Mouse (Mus musculus) liver, embryonic 13.5 days (tissue): Measurements from ENCODE around the gene Cdc25a. TPM values are rescaled to one million over a fixed set of nuclear protein-coding genes. Genes with fewer than 3 reads are reported as not detected.

ENCODE experiments used
- ATAC-seq: fragments of 200-750 bp; cut with Nextera tagmentation; 2 replicates; pipeline ENCODE4 v1.8.0; 2017; ENCODE audit warnings: low read depth, mild to moderate bottlenecking, moderate number of reproducible peaks, moderate library complexity
- DNase-seq: peaks from one replicate; pipeline ENCODE4 v3.0.0; 2022
- H3K27ac ChIP-seq: fragments of 300-500 bp; sonication (generic); 2 replicates; pipeline ENCODE4 v1.5.1; 2015; ENCODE audit warnings: moderate library complexity, mild to moderate bottlenecking, inconsistent platforms
- H3K27me3 ChIP-seq: fragments of 300-500 bp; sonication (generic); 2 replicates; pipeline ENCODE4 v1.6.1; 2015; ENCODE audit warnings: mild to moderate bottlenecking, inconsistent platforms
- H3K36me3 ChIP-seq: fragments of 300-500 bp; sonication (generic); 2 replicates; pipeline ENCODE4 v1.6.1; 2015; ENCODE audit warnings: mild to moderate bottlenecking, inconsistent platforms
- H3K4me1 ChIP-seq: fragments of 300-500 bp; sonication (generic); replicated peaks from 2 replicates; pipeline ENCODE4 v1.6.1; 2015; ENCODE audit warnings: inconsistent platforms
- H3K4me2 ChIP-seq: fragments of 300-500 bp; sonication (generic); 2 replicates; pipeline ENCODE4 v1.6.1; 2015; ENCODE audit warnings: inconsistent platforms, mild to moderate bottlenecking, moderate library complexity
- H3K4me3 ChIP-seq: fragments of 300-500 bp; sonication (generic); replicated peaks from 2 replicates; pipeline ENCODE4 v1.5.1; 2015; ENCODE audit warnings: mild to moderate bottlenecking, inconsistent platforms
- H3K9ac ChIP-seq: fragments of 300-500 bp; sonication (generic); 2 replicates; pipeline ENCODE4 v1.6.1; 2015; ENCODE audit warnings: mild to moderate bottlenecking, inconsistent platforms
- H3K9me3 ChIP-seq: fragments of 300-500 bp; sonication (generic); replicated peaks from 2 replicates; pipeline ENCODE4 v1.6.1; 2016; ENCODE audit warnings: inconsistent platforms
- WGBS: fragments of 180-500 bp; shearing (Covaris S2); methylation state at CpG from one replicate; pipeline ENCODE4 v1.1.7; 2015; ENCODE audit not compliant: insufficient replicate concordance; 5-methylcytosine and 5-hydroxymethylcytosine counted together
- microRNA-seq: library from miRNA; unstranded; fragments of <30 nt; microRNA quantifications from one replicate; pipeline ENCODE4, GENCODE M21; 2016
- polyA plus RNA-seq: library from polyadenylated mRNA; unstranded; fragments of >200 nt; fragmentation: Nextera tagmentation; extraction: Ambion mirVana; gene quantifications from 2 replicates; pipeline ENCODE4 v1.2.1, GENCODE M21; 2015

The Cdc25a gene
- polyA plus RNA-seq, 1 experiment from 2014 or later: 16.7 TPM

DNA sequence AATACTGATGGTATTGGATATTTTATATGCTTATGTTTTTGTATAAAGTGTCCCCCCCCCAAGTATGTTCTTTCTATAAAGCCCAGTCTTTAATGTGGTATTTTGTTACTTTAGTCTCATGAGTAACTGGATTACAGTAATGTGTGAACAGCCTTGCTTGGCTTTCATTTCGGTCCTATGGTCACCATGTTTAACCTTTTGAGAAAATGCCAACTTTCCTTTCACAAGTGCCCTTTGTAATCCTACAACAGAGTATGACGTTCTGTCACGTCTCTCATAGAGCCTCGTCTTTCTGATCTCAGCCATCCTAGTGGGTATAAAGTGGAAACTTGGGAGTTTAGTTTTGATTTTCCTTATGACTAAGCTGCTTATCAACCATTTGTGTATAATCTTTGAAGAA is 67.4 kb downstream of the Cdc25a start:
- no peak for ATAC-seq
- Histone ChIP-seq H3K4me2 (no peak overlapping the region), H3K27ac (no peak overlapping the region), H3K4me3 (no peak overlapping the region), H3K9ac (no peak overlapping the region), H3K27me3 (no peaks in the 10 kb centered on the region), H3K4me1 (0 out of 2 replicates have a peak, but pooled peaks cover 4% of the 10 kb centered on the region), H3K9me3 (no peaks in the 10 kb centered on the region), H3K36me3 (no peaks in the 10 kb centered on the region)
- no peak for DNase-seq
- 86% methylated on average over 4 of the region's 4 CpGs for WGBS

Small RNA genes lying within 50 kb of the gene (microRNA-seq; reads per million reads assigned to microRNA genes)
- gene Mir7089: 3.2 reads per million, percentile 5 among the genes with 10 or more reads in this experiment

Other genes with a start within 250 kb of the Cdc25a start
- gene Fbxw24, start 249.5 kb upstream of the Cdc25a start, polyA plus RNA-seq: not detected in 2 replicates
- gene Fbxw25, start 210.9 kb upstream of the Cdc25a start, polyA plus RNA-seq: 0.06 TPM in 1 of 2 replicates, not detected in the other
- not detected in 2 replicates for gene Fbxw18, start 172.9 kb upstream of the Cdc25a start, polyA plus RNA-seq
- not detected in 2 replicates for gene Fbxw26, start 129.5 kb upstream of the Cdc25a start, polyA plus RNA-seq
- not detected in 2 replicates for gene Fbxw27, start 84.9 kb upstream of the Cdc25a start, polyA plus RNA-seq
- not detected in 2 replicates for gene Spink8, start 63.3 kb upstream of the Cdc25a start, polyA plus RNA-seq
- gene Nme6, start 42.8 kb upstream of the Cdc25a start, polyA plus RNA-seq: 55.1 and 58.0 TPM in 2 replicates
- 39.6 and 41.2 TPM in 2 replicates for gene Camp, start 26.0 kb upstream of the Cdc25a start, polyA plus RNA-seq
- 9.0 and 12.4 TPM in 2 replicates for gene Map4, start 55.9 kb downstream of the Cdc25a start, polyA plus RNA-seq
- 43.4 and 54.5 TPM in 2 replicates for gene Smarcc1, start 242.1 kb downstream of the Cdc25a start, polyA plus RNA-seq
- gene Dhx30, start 242.3 kb downstream of the Cdc25a start, polyA plus RNA-seq: 40.3 and 49.1 TPM in 2 replicates